Mouse (Mus musculus): Measurements from ENCODE around the gene A630095N17Rik. TPM values are rescaled to one million over a fixed set of nuclear protein-coding genes. Genes with fewer than 3 reads are reported as not detected.

The A630095N17Rik gene
- polyA plus RNA-seq (2015; fragmentation: Nextera tagmentation; extraction: Ambion mirVana) = not detected in 2 replicates

GRCm38 (mm10) chr1:75231664-75232152, at the start of gene A630095N17Rik:
Gene A630095N17Rik (minus strand): TSS chr1:75232102.

GRCm38 (mm10) chr1:75278228-75278627, 46.3 kb upstream of the A630095N17Rik start, which contains the start of gene Resp18:
Gene Resp18 (minus strand): TSS chr1:75278415.

GRCm38 (mm10) chr1:75264091-75264880, 32.4 kb upstream of the A630095N17Rik start, which contains the start of gene Ptprn:
Gene Ptprn (minus strand): TSS chr1:75264502.

GRCm38 (mm10) chr1:75236117-75237050, 4.5 kb upstream of the A630095N17Rik start, which contains the start of gene Dnajb2:
Gene Dnajb2 (plus strand): TSS chr1:75236406.

GRCm38 (mm10) chr1:75219531-75219930, 12.4 kb downstream of the A630095N17Rik start, which contains the start of gene Tuba4a:
Gene Tuba4a (minus strand): TSS chr1:75219865.

GRCm38 (mm10) chr1:75210136-75211087, 21.5 kb downstream of the A630095N17Rik start, which contains the start of the genes Glb1l and Stk16:
Gene Glb1l (minus strand): TSS chr1:75210813.
Gene Stk16 (plus strand): TSS chr1:75210838.

GRCm38 (mm10) chr1:75191622-75192402, 40.1 kb downstream of the A630095N17Rik start, which contains the start of the genes Ankzf1 and Atg9a:
Gene Ankzf1 (plus strand): TSS chr1:75192151.
Gene Atg9a (minus strand): TSS chr1:75192196.

GRCm38 (mm10) chr1:75180105-75180590, 51.8 kb downstream of the A630095N17Rik start, which contains the start of gene Abcb6:
Gene Abcb6 (minus strand): TSS chr1:75180392.

Small RNA genes within 50 kb of the gene (microRNA-seq; reads per million reads assigned to microRNA genes)
- gene Gm27943 = 0 reads per million in 2 experiments

Other genes with a start within 250 kb of the A630095N17Rik start
- 7.6 and 9.8 TPM in 2 replicates for gene Nhej1, start 106.9 kb downstream of the A630095N17Rik start, polyA plus RNA-seq (2015; fragmentation: Nextera tagmentation; extraction: Ambion mirVana)
- gene Slc23a3, start 98.2 kb downstream of the A630095N17Rik start, polyA plus RNA-seq (2015; fragmentation: Nextera tagmentation; extraction: Ambion mirVana) = 0.09 and 0.15 TPM in 2 replicates
- gene Cnppd1, start 89.4 kb downstream of the A630095N17Rik start, polyA plus RNA-seq (2015; fragmentation: Nextera tagmentation; extraction: Ambion mirVana) = 30.1 and 31.4 TPM in 2 replicates
- gene Retreg2, start 89.3 kb downstream of the A630095N17Rik start, polyA plus RNA-seq (2015; fragmentation: Nextera tagmentation; extraction: Ambion mirVana) = 20.3 and 22.1 TPM in 2 replicates
- 23.6 and 26.7 TPM in 2 replicates for gene Zfand2b, start 63.5 kb downstream of the A630095N17Rik start, polyA plus RNA-seq (2015; fragmentation: Nextera tagmentation; extraction: Ambion mirVana)
- gene Abcb6, start 51.7 kb downstream of the A630095N17Rik start, polyA plus RNA-seq (2015; fragmentation: Nextera tagmentation; extraction: Ambion mirVana) = 38.0 and 41.5 TPM in 2 replicates
- gene Ankzf1, start 40.0 kb downstream of the A630095N17Rik start, polyA plus RNA-seq (2015; fragmentation: Nextera tagmentation; extraction: Ambion mirVana) = 10.5 and 11.8 TPM in 2 replicates
- 29.1 and 34.9 TPM in 2 replicates for gene Atg9a, start 39.9 kb downstream of the A630095N17Rik start, polyA plus RNA-seq (2015; fragmentation: Nextera tagmentation; extraction: Ambion mirVana)
- 4.6 and 5.3 TPM in 2 replicates for gene Glb1l, start 21.3 kb downstream of the A630095N17Rik start, polyA plus RNA-seq (2015; fragmentation: Nextera tagmentation; extraction: Ambion mirVana)
- 43.6 and 48.1 TPM in 2 replicates for gene Stk16, start 21.3 kb downstream of the A630095N17Rik start, polyA plus RNA-seq (2015; fragmentation: Nextera tagmentation; extraction: Ambion mirVana)
- gene Tuba4a, start 12.2 kb downstream of the A630095N17Rik start, polyA plus RNA-seq (2015; fragmentation: Nextera tagmentation; extraction: Ambion mirVana) = 163 and 207 TPM in 2 replicates
- 27.1 and 28.1 TPM in 2 replicates for gene Dnajb2, start 4.3 kb upstream of the A630095N17Rik start, polyA plus RNA-seq (2015; fragmentation: Nextera tagmentation; extraction: Ambion mirVana)
- gene Ptprn, start 32.4 kb upstream of the A630095N17Rik start, polyA plus RNA-seq (2015; fragmentation: Nextera tagmentation; extraction: Ambion mirVana) = 0.11 and 0.13 TPM in 2 replicates
- gene Resp18, start 46.3 kb upstream of the A630095N17Rik start, polyA plus RNA-seq (2015; fragmentation: Nextera tagmentation; extraction: Ambion mirVana) = 0.21 TPM in 1 of 2 replicates, not detected in the other
- 103 and 105 TPM in 2 replicates for gene Dnpep, start 85.9 kb upstream of the A630095N17Rik start, polyA plus RNA-seq (2015; fragmentation: Nextera tagmentation; extraction: Ambion mirVana)
- gene Des, start 128.2 kb upstream of the A630095N17Rik start, polyA plus RNA-seq (2015; fragmentation: Nextera tagmentation; extraction: Ambion mirVana) = 2,318 and 2,325 TPM in 2 replicates
- gene Speg, start 143.2 kb upstream of the A630095N17Rik start, polyA plus RNA-seq (2015; fragmentation: Nextera tagmentation; extraction: Ambion mirVana) = 12.7 and 16.2 TPM in 2 replicates
- gene Gmppa, start 203.8 kb upstream of the A630095N17Rik start, polyA plus RNA-seq (2015; fragmentation: Nextera tagmentation; extraction: Ambion mirVana) = 40.2 and 53.0 TPM in 2 replicates
- 0.05 TPM in 1 of 2 replicates, not detected in the other for gene Asic4, start 218.3 kb upstream of the A630095N17Rik start, polyA plus RNA-seq (2015; fragmentation: Nextera tagmentation; extraction: Ambion mirVana)
- gene Chpf, start 247.2 kb upstream of the A630095N17Rik start, polyA plus RNA-seq (2015; fragmentation: Nextera tagmentation; extraction: Ambion mirVana) = 23.4 and 28.6 TPM in 2 replicates
- 0.66 and 0.79 TPM in 2 replicates for gene Tmem198, start 247.4 kb upstream of the A630095N17Rik start, polyA plus RNA-seq (2015; fragmentation: Nextera tagmentation; extraction: Ambion mirVana)